Mouse (Mus musculus) lung, postnatal 0 days (tissue): Measurements from ENCODE around the gene Mlip.

Experiments used
- CTCF ChIP-seq: IDR thresholded peaks from 2 replicates; pipeline ENCODE4 v1.5.1; 2016; ENCODE audit warnings: antibody characterized with exemption, mild to moderate bottlenecking
- EP300 ChIP-seq: IDR thresholded peaks from 2 replicates; pipeline ENCODE4 v1.6.1; 2016; ENCODE audit warnings: antibody characterized with exemption, mild to moderate bottlenecking, control low read depth

GRCm38 (mm10) chr9:77376561-77376960 lies 23.8 kb upstream of the Mlip start:
- TF ChIP-seq CTCF (no peak), EP300 (no peak)
